Mouse (Mus musculus): ENCODE measurements around the gene Gm37240. TPM values are rescaled to one million over a fixed set of nuclear protein-coding genes. Genes with fewer than 3 reads are reported as not detected.
"Not testable (repeated sequence)": the region's sequence is repeated elsewhere in the genome, so short reads cannot be mapped to it uniquely, and the experiment has no call there.

Gm37240 gene
- 0.52 and 1.1 TPM in 2 replicates for polyA plus RNA-seq (2016; fragmentation: Nextera tagmentation; extraction: Ambion mirVana)

DNA sequence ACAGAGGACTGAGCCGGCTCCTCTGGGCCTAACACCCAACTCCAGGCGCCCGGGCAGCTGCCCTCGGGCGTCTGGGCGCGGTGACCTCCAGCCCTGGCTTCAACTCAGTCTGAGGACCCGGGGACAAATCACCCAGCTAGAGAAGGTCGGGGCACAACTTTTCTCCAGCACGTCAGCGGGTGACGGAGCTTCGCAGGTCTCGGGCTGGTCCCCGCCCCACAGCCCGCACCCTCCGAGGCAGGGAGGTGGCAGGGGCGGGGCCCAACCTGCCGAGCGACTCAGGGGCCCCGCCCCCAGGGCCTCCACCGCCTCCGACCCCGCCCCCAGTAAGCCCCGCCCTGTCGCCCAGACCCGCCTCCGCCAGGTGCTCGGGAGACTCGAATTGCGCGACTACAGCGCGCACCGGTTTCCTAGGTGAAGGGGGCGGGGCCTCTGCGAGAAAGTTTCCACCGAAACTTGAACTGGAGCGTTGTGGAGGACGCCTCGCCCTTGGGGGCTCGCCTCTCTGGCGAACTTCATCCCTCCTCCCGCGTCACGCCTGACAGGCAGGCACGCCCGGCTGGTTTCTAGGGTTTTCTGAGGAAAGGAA is at the start of gene Gm37240, which contains the start of gene Glt28d2:
TSS of gene Gm37240 (minus strand) at position 280 of the 589 bp plus-strand sequence.
TSS of gene Glt28d2 (minus strand) at position 278 of the 589 bp plus-strand sequence.
- Histone ChIP-seq H3K9me3 (replicated peaks) (no peaks in the 10 kb centered on the region), H3K4me2 (peak within 1 kb of the TSS; percentile 87), H3K4me1 (peaks cover 29% of the 10 kb centered on the region), H3K27me3 (replicated peaks) (peaks cover 64% of the 10 kb centered on the region), H3K9ac (peak within 1 kb of the TSS; percentile 68), H3K27ac (peak within 1 kb of the TSS; percentile 64), H3K4me3 (peak within 1 kb of the TSS; percentile 60), H3K36me3 (no peaks in the 10 kb centered on the region)
- peak; percentile 97 for ATAC-seq
- under 1% methylated on average over 48 of the region's 48 CpGs for WGBS (ENCODE audit: insufficient replicate concordance)

GRCm38 (mm10) chr3:85933586-85933985 is 46.3 kb upstream of the Gm37240 start:
- ATAC-seq = no peak
- Histone ChIP-seq H3K9ac (no peak overlapping the region), H3K27me3 (replicated peaks) (peaks cover 10% of the 10 kb centered on the region; the same call in 1 of the 2 replicates), H3K9me3 (replicated peaks) (no peaks in the 10 kb centered on the region), H3K4me2 (no peak overlapping the region), H3K27ac (no peak overlapping the region), H3K4me1 (no peaks in the 10 kb centered on the region), H3K36me3 (no peaks in the 10 kb centered on the region), H3K4me3 (no peak overlapping the region)
- WGBS (ENCODE audit: insufficient replicate concordance) = 60% methylated on average over 5 of the region's 5 CpGs

GRCm38 (mm10) chr3:85931859-85932258 is 44.5 kb upstream of the Gm37240 start:
- ATAC-seq = no peak
- no peaks in the 10 kb centered on the region for H3K4me1 ChIP-seq
- no peaks in the 10 kb centered on the region for H3K36me3 ChIP-seq
- H3K4me2 ChIP-seq = no peak overlapping the region
- no peak overlapping the region for H3K4me3 ChIP-seq
- no peak overlapping the region for H3K27ac ChIP-seq
- no peak overlapping the region for H3K9ac ChIP-seq
- H3K27me3 ChIP-seq (replicated peaks) = peaks cover 10% of the 10 kb centered on the region; the same call in 1 of the 2 replicates
- 68% methylated on average over 6 of the region's 6 CpGs for WGBS (ENCODE audit: insufficient replicate concordance)
- no peaks in the 10 kb centered on the region for H3K9me3 ChIP-seq (replicated peaks)

DNA sequence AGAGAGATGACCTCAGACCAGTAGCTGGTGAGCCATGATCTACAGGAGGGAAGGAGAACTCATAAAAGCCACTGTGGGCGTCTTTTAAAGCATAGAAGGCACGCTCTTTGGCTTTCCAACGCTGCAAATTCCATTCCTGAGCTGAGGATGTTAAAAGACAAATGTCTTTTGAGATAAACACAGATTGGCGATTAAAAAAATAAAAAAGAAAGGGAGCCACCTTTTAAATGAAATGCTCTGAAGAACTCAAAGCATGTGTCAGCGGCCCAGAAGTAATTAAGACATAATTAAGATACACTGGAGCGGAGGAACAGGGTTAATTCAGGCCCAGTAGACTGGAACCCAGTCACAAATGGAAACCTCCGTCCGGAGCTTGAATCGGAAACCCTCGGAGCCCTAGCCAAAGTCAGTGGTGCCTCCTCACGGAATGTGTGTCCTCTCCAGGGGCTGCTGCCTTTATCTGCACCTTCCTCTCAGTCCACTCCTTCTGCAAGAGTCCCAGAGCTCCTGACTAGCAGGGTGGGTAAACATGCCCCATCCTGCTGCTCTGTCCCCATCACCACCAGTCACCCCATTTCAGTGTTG is 43.4 kb upstream of the Gm37240 start:
- H3K4me3 ChIP-seq = no peak overlapping the region
- WGBS (ENCODE audit: insufficient replicate concordance) = 71% methylated on average over 11 of the region's 11 CpGs
- H3K4me2 ChIP-seq = no peak overlapping the region
- no peaks in the 10 kb centered on the region for H3K9me3 ChIP-seq (replicated peaks)
- no peaks in the 10 kb centered on the region for H3K4me1 ChIP-seq
- H3K27ac ChIP-seq = no peak overlapping the region
- H3K36me3 ChIP-seq = no peaks in the 10 kb centered on the region
- ATAC-seq = no peak
- H3K9ac ChIP-seq = no peak overlapping the region
- peaks cover 7% of the 10 kb centered on the region; the same call in 1 of the 2 replicates for H3K27me3 ChIP-seq (replicated peaks)

DNA sequence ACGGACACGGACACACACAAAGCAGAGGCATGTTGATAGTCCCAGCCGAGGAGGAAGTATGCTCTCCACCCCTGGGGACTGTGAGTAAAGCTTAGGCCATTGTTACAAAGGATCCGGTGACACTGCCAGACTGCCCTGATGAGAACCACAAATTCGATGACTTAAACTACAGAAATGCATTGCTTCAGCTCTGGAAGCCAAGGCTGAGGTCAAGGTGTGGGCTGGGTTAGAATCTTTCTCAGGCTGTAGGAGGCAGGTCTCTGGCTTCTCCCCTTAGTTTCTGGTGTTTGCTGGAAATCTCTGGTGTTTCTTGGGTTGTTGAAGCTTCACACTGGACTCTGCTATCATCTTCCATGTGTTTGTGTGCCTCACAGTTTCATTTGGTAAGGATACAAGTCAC is 42.4 kb upstream of the Gm37240 start:
- 70% methylated on average over 5 of the region's 5 CpGs for WGBS (ENCODE audit: insufficient replicate concordance)
- H3K27ac ChIP-seq = no peak overlapping the region
- no peak overlapping the region for H3K4me2 ChIP-seq
- no peaks in the 10 kb centered on the region for H3K9me3 ChIP-seq (replicated peaks)
- no peaks in the 10 kb centered on the region for H3K4me1 ChIP-seq
- no peak overlapping the region for H3K9ac ChIP-seq
- peaks cover 3% of the 10 kb centered on the region; the same call in 1 of the 2 replicates for H3K27me3 ChIP-seq (replicated peaks)
- ATAC-seq = no peak
- H3K4me3 ChIP-seq = no peak overlapping the region
- no peaks in the 10 kb centered on the region for H3K36me3 ChIP-seq

- H3K27me3 ChIP-seq (replicated peaks) = peaks cover 3% of the 10 kb centered on the region; the same call in 1 of the 2 replicates
- H3K4me2 ChIP-seq = no peak overlapping the region
- 0 out of 2 replicates have a peak, but pooled peaks cover 3% of the 10 kb centered on the region for H3K4me1 ChIP-seq
- no peak overlapping the region for H3K9ac ChIP-seq
- no peaks in the 10 kb centered on the region for H3K36me3 ChIP-seq
- 76% methylated on average over 5 of the region's 5 CpGs for WGBS (ENCODE audit: insufficient replicate concordance)
- no peaks in the 10 kb centered on the region for H3K9me3 ChIP-seq (replicated peaks)
- no peak overlapping the region for H3K27ac ChIP-seq
- no peak overlapping the region for H3K4me3 ChIP-seq
- ATAC-seq = no peak
Observed at GRCm38 (mm10) chr3:85928140-85928611, 40.9 kb upstream of the Gm37240 start.

DNA sequence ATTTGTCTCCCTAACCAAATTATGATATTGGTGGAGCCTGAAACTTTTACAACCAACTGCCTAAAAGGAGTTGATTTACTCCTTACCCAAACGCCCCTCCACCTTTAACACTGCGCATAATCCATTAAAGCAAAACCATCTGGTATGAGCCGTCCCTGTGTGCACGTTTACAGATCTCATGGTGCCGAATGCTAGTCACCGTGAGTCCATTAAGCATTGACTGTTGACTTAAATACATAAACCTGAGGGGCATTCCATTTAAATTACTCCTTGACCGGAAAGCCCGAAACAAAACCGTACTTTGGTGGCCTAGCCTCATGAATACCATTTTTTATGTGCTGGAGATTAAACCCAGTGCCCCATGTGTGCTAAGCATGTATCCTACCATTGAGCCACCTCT is 40.0 kb upstream of the Gm37240 start:
- no peaks in the 10 kb centered on the region for H3K9me3 ChIP-seq (replicated peaks)
- WGBS (ENCODE audit: insufficient replicate concordance) = 75% methylated on average over 9 of the region's 9 CpGs
- no peak for ATAC-seq
- no peaks in the 10 kb centered on the region for H3K36me3 ChIP-seq
- H3K9ac ChIP-seq = no peak overlapping the region
- no peak overlapping the region for H3K4me3 ChIP-seq
- H3K27ac ChIP-seq = no peak overlapping the region
- no peak overlapping the region for H3K4me2 ChIP-seq
- peaks cover 3% of the 10 kb centered on the region; the same call in 1 of the 2 replicates for H3K27me3 ChIP-seq (replicated peaks)
- 0 out of 2 replicates have a peak, but pooled peaks cover 3% of the 10 kb centered on the region for H3K4me1 ChIP-seq

- H3K27ac ChIP-seq = no peak overlapping the region
- WGBS (ENCODE audit: insufficient replicate concordance) = 44% methylated on average over 18 of the region's 18 CpGs
- H3K9ac ChIP-seq = no peak overlapping the region
- no peaks in the 10 kb centered on the region for H3K36me3 ChIP-seq
- H3K9me3 ChIP-seq (replicated peaks) = no peaks in the 10 kb centered on the region
- ATAC-seq = no peak
- no peaks in the 10 kb centered on the region for H3K27me3 ChIP-seq (replicated peaks)
- H3K4me3 ChIP-seq = no peak overlapping the region
- H3K4me2 ChIP-seq = no peak overlapping the region
- 0 out of 2 replicates have a peak, but pooled peaks cover 3% of the 10 kb centered on the region for H3K4me1 ChIP-seq
Observed at GRCm38 (mm10) chr3:85923954-85924945, 36.9 kb upstream of the Gm37240 start.

DNA sequence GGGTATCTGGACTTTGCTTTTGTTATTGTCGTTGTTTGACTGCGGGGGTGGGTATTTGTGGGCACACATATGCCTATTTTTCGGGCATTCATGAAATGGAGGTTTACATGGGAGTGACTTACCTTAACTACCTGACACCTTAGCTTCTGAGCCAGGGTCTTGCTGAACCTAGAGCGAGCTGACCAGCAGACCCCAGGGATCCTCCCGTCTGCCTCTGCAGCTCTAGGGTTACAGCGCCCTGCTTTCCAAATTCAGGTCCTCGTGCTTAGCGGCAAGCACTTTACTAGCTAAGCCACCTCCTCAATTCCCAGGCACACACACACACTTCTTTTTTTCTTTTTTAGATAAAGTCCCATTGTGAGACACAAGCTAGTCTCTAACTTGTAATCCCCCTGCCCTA is 36.0 kb upstream of the Gm37240 start:
- Histone ChIP-seq H3K27ac (no peak overlapping the region), H3K4me3 (no peak overlapping the region), H3K4me1 (0 out of 2 replicates have a peak, but pooled peaks cover 3% of the 10 kb centered on the region), H3K9me3 (replicated peaks) (no peaks in the 10 kb centered on the region), H3K4me2 (no peak overlapping the region), H3K36me3 (no peaks in the 10 kb centered on the region), H3K27me3 (replicated peaks) (no peaks in the 10 kb centered on the region), H3K9ac (no peak overlapping the region)
- WGBS (ENCODE audit: insufficient replicate concordance) = 76% methylated on average over 8 of the region's 8 CpGs
- ATAC-seq = no peak

GRCm38 (mm10) chr3:85922331-85922730 is 35.0 kb upstream of the Gm37240 start:
- Histone ChIP-seq H3K27me3 (replicated peaks) (no peaks in the 10 kb centered on the region), H3K36me3 (no peaks in the 10 kb centered on the region), H3K9ac (no peak overlapping the region), H3K4me1 (0 out of 2 replicates have a peak, but pooled peaks cover 3% of the 10 kb centered on the region), H3K27ac (no peak overlapping the region), H3K9me3 (replicated peaks) (no peaks in the 10 kb centered on the region), H3K4me3 (no peak overlapping the region), H3K4me2 (no peak overlapping the region)
- WGBS (ENCODE audit: insufficient replicate concordance) = 78% methylated on average over 3 of the region's 3 CpGs
- ATAC-seq = no peak

- H3K4me3 ChIP-seq; H3K9ac ChIP-seq; H3K36me3 ChIP-seq; H3K27ac ChIP-seq; H3K4me2 ChIP-seq; ATAC-seq; H3K27me3 ChIP-seq (replicated peaks); H3K4me1 ChIP-seq; H3K9me3 ChIP-seq (replicated peaks): not testable (repeated sequence)
- WGBS (ENCODE audit: insufficient replicate concordance) = 66% methylated on average over 2 of the region's 2 CpGs
Observed at GRCm38 (mm10) chr3:85920671-85921070, 33.4 kb upstream of the Gm37240 start.
